Mouse (Mus musculus) right cerebral cortex, postnatal 36 days (tissue): Measurements from ENCODE around the gene Cby1.
"Not testable (repeated sequence)": the region's sequence is repeated elsewhere in the genome, so short reads cannot be mapped to it uniquely, and the experiment has no call there.

Source experiments
- DNase-seq, 2 experiments: peaks; one replicate each; pipeline ENCODE4 v3.0.0; 2022; ENCODE audit warnings: low spot score in 2 of 2, mixed read lengths in 1 of 2

Cby1 gene

DNA sequence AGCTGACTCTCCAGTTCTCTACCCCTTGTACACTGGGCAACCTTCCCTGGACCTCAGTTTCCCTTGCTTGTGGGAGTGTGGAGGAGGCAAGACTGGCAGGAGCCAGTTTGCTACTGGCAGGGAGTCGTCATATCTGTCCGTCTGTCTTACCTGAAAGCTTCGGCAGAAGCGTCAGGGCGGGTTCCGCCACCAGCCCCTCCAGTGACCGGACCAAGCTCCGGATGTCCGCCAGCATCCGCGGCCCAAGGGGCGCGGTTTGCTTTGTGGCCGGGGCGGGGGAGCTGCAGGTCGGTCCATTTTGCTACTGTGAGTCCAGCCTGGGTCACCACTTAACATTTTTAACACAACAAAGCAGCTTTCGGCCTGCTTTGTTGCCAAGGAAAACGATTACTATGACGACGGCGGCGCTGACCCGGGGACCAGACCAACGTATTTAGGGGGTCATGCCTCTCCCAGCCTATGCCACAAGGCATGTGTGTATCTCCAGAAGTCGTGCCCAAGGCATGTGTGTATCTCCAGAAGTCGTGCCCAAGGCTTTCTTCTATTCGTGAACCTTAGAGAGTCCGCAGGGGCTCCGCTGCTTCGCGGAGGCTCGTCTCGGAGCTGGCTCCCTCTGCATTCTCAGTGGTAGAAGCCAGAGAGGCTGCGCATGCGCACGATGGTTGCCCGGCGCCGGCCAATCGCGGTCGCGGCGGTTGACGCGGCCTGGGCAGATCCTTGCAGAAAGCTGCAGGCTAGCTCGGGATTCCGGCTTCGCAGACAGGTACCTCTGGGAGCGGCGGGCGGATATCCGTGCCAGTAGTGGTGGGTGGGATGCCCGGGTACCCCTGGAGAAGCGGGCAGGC, at the start of gene Cby1, which contains the start of gene Fam227a:
Cby1 (plus strand) TSS at position 669 of the 845 bp plus-strand sequence.
Fam227a (minus strand) TSS at position 426 of the 845 bp plus-strand sequence.
- DNase-seq, result peak; percentile 90 to 94

DNA sequence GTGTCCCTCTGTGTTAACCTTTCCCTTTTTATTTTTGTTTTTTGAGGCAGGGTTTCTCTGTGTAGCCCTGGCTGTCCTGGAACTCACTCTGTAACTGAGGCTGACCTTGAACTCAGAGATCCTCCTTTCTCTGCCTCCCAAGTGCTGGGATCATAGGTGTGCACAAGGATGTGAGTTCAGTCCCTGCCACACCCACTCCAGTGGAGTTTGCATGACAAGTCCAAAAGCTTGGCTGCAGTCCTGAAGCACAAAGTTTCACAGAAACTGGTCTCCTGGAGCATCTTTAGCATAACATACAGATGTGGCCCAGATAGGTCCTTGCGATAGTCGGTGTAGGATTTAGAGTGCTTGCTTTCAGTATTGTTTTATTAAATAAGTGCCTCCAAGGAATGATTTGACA, 49.8 kb upstream of the Cby1 start:
- no peak for DNase-seq

DNA sequence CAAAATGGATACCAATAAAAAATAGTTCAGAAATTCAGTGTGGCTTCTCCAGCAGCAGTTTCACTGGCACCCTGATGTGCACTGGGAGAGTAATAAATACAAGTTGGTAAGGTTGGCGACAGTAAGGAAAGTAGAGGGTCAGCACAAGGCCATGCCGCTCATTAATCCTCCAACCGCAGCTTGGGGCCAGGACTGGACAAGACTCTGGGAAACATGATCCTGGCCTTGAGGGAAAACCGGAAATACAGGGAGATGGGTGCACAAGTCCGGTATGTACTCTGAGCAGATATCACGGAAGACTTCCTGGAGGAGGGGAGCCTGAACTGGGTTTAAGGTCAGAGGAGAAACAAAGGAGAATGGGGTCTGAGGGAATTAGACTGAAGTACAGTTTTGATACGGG, 43.5 kb upstream of the Cby1 start:
- no peak for DNase-seq

DNA sequence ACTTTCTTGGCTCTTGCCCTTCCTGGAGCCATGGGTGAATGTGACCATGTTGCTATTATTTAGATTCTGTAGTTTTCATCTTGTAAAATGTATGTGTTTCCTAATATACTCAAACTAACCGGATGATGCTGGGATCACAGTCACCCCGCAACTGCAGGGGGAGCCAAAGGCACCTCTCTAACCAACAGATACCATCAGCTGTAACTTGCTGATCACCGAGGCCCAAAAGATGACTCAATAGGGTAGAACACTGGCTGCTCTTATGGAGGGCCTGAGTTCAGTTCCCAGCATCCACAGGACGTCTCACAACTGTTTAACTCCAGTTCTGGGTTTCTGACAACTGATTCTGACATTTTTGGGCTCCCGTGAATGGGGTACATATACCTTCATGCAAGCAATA, 42.3 kb upstream of the Cby1 start:
- DNase-seq, result no peak

DNA sequence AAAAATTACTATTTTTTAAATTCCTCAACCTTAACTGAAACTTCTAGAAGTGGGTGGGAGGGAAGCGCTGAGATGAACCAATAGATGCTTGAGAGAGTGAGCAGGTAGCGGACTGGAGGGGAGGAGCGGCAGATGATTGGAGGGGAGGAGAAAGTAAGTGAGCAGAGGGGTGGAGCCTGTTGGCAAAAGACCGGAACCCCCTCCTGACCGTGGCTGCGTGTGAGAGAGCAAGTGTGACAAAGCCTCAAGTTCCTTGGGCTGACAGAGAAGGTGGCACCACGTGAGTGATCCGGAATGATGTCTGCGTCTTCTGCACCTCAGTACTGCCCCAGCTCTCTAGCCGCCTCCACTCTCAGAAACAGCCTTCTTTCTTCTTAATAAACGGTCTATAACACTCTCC, 41.9 kb upstream of the Cby1 start:
- DNase-seq, result no peak

DNA sequence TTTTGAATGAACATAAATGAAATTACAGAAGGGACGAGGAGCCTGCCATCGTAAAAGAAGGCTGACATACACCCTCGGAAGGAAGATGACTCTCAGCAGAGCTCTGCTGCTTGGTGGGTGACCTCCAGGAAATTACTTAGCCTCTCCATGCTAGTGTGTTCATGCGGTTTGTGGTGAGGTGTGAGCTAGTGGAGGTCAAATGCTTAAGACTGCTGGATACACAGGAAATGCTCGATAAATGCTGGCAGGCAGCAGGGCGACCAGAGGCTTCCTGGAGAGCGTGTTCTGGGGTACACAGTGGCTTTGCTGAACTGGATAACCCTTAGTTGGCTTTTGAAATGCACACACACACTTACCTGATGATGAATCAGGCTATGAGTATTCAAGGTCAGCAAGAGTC, 40.5 kb upstream of the Cby1 start:
- no peak for DNase-seq

DNA sequence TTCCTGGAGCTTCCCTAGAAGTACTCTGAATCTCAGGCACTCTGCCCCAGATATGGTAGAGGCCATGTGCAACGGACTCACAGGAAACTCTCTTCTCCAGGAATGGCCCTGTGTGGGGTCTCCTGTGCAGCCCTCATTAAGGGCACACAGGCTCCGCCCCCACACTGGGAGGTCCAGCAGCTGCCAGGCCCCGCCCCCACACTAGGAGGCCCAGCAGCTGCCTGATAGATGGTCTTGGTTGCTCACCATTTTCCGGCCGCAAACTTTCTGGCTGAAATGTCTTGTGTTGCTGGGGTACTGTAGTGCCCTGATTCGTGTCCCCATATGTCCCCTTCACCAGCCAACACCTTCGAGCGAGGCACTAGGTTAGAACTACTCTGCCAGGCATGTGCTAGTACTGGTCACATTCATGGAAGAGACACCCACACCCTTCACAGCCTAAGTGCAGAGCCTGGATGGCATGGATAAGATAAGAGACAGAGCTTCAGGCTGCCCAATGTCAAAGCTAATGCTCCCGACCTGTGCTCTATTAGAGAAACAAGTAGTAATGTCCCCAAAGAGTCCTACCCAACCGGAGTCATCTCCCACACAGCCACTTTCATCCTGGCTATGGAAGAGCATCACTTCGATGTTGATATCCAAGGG, 39.1 kb upstream of the Cby1 start:
- no peak for DNase-seq

DNA sequence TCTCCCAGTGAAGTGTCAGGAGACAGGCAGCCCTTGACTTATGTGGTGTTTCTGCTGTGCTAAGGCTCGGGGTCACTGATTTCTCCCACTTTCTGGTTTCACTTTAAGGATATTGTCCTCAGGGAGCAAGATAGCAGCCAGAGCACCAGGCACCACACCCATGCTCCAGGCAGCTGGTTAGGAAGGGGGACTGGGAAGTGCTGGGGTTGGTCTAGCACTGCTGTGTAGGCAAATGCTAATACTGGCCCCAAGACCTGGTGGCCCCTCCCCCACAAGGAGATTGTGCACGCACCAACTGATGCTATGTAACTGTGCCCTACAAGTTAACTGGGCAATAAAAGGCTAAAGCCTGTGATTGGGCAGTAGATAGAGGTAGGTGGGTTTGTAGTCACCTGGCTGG, 28.5 kb upstream of the Cby1 start:
- no peak for DNase-seq

DNA sequence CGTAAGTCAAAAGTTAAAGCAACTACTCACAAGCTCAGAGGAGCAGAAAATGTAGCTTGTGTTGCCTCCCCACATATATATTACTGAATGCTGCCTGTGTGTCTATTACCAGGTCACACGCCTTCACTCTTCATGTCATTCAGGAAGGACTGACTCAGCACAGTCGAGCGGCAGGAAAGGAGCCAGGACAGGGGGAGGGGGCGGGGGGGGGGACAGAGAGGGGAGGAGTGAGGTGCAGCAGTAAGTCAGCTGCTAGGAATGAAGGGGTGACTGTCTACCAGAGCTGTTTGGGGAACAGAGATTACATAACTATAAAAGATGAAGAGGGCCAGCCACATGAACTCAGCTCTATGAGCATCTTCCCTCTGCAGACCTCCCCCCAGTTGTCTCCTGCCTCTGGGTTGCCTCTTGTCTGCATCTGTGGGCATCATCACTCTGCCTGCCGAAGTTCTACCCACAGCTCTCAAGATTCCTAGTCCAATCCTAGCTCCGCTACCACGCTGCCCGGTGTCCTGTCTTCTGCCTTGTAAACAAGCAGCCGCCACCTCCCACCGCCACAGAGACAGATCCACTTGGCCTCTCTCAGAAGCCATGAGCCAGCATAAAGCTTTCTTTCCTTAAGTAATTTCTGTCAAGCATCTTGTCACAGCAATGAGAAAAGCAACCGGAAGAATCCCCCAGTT, 17.7 kb upstream of the Cby1 start:
- peak; percentile 35 to 41 for DNase-seq

DNA sequence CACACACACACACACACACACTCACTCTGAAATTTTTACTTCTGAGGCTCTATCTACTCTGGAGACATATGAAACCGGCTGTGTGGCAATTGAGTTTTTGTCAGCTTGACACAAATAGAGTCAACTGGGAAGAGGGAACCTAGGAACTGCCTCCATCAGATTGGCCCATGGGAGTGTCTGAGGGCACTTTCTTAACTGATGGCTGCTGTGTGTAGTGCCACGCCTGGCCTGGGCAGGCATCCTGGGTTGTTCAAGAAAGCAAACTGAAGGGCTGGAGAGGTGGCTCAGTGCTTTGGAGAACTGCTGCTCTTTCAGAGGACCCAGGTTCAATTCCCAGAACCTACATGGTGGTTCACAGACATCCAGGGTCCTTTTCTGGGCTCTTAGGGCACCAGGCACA, 13.5 kb upstream of the Cby1 start:
- no peak for DNase-seq

DNA sequence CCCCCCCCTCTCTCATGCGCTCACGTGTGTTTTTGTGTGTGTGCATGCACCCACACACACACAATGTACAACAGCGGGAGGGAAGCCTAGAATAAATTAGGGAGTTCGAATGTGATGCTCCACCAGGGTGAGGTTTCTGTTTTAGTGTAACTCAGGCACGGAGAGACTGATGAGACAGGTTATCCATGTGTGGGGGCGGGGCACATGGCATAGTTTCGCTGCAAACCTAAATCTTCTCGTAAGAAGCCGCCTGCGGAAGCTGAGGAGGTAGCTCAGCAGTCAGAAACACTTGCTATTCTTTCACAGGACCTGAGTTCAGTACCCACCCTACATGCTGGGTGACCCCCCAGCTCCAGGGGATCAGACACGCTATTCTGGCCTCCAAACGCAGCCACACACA, 10.9 kb upstream of the Cby1 start:
- peak in 1 of 2 experiments; percentile 37 for DNase-seq

DNA sequence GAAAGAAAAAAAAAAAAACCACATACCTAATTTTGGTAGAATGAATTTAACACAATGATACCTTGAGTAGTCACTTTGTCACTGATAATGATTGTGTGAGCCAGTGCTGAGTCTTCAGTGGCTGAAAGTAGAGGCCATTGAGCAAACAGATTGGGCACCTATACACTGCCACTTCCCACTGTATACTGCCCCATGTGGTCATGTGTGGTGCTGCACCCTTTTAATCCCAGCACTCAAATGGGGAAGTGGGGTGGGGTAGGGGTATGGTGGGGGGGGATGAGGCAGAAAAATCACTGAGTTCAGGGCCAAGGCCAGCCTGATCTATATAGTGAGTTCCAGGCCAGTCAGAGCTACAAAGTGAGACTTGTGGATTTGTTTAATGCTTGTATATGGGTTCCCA, 8.4 kb upstream of the Cby1 start:
- DNase-seq, result no peak

DNA sequence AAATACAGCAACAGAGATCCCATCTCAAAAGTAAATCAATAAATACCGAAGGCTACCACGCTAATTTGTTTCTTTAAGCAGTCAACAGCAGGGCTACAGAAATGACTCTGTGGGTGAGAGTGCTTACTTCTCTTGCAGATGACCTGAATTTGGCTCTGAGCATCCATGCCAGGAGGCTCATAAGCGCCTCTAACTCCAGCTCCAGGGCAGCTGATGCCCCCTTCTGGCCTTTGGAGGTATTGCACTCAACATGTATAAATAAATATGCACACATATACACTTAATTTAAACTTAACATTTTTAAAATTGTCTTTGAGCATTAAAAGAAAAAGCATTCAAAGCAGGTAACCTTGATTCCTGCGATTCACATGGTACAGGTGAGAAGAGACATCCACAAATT, 7.5 kb upstream of the Cby1 start:
- no peak for DNase-seq

DNA sequence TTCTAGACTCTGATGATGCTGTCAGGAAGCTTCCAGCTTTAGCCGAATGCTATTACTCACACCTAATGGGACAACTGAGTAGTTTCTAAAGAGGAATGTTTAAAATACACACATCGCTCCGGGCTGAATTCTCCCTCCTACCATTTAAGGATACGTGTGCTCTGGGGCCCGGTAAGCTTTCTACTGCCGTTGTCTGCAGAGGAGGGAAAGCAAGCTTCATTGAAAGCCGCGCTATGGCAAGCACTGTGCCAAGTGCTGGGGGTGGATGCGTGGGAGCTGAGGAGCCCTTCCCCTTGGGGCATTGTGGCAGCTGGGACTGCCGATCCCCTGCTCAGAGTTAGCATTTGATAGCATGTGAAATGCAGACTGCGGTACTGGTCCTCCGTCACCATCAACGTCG, 2.5 kb upstream of the Cby1 start:
- DNase-seq, result peak; percentile 34 to 44

DNA sequence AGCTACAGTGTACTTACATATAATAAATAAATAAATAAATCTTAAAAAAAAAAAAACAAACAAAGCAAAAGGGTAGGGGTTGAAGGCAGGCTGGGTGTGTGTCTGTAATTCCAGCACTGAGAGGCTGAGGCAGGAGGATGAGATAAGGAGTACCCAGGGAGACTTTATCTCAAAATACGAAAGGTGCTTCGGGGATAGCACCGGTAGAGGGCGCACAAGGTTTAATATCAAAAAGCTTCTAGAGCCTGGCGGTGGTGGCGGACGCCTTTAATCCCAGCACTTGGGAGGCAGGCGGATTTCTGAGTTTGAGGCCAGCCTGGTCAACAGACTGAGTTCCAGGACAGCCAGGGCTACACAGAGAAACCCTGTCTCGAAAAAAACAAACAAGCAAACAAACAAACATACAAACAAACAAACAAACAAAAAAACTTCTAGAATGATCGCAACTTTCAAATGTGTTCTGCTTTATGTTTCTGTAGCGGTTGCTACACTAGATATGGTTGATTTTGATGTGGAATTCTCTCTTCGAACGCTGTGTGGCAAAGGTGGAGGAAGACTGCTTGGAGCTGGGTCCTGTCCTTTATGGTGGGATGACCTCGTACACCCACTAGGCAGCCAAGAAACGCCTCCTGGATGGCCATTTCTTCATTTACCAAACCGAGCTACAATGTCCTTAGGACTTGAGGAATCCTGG, 1.0 kb upstream of the Cby1 start:
- peak; percentile 78 to 79 for DNase-seq

DNA sequence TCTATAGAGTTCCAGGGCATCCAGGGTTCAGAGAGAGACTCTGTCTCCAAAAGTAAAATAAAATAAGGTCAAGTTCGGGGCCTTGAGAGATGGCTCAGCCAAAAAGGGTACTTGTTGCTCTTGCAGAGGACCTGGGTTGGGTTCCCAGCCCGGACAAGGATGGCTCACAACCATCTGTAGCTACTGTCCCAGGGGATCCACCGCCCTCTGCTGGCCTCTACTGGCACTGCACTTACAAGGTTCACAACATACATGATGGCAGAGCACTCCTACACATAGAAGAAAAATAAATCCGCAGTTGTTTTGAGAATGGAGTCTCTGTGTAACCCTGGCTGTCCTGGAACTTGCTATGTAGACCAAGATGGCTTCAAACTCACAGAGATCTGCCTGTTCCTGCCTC, 2.9 kb downstream of the Cby1 start:
- DNase-seq, result no peak

DNA sequence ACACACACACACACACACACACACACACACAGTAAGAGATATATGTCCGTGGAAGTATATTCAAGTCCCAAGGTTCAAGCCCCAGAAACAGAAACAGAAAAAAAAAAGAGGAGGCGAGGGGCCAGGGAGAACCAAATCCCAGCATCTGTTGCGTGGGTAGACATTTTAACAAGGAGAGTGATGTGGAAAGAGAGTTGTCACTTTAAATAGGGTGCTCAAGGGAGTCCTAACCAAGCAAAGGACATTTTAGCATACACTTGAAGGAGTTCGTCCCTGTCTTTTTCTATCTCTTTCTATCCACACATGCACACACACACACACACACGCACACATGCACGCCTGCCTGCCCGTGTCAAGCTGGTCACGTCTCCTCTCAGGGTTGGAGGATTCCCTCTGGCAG, 5.7 kb downstream of the Cby1 start:
- peak in 1 of 2 experiments; percentile 54 for DNase-seq

DNA sequence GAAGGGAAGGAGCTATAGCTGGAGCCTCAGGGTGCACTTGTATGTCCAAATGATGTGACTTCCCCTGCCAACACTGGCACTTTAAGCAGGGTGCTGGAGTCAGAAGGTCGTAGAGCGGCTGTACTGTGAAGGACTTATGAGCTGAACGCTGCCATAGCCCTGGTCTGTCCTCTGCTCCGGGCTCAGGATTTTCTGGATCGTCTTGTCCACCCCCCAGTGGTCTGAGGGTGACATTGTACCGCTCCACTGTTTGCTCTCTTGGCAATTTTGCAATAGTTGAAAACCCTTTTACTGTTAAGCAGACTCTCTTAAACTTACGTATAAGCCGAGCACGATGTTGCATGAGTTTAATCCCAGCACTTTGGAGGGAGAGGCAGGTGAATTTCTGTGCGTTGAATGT, 10.2 kb downstream of the Cby1 start:
- no peak for DNase-seq

DNA sequence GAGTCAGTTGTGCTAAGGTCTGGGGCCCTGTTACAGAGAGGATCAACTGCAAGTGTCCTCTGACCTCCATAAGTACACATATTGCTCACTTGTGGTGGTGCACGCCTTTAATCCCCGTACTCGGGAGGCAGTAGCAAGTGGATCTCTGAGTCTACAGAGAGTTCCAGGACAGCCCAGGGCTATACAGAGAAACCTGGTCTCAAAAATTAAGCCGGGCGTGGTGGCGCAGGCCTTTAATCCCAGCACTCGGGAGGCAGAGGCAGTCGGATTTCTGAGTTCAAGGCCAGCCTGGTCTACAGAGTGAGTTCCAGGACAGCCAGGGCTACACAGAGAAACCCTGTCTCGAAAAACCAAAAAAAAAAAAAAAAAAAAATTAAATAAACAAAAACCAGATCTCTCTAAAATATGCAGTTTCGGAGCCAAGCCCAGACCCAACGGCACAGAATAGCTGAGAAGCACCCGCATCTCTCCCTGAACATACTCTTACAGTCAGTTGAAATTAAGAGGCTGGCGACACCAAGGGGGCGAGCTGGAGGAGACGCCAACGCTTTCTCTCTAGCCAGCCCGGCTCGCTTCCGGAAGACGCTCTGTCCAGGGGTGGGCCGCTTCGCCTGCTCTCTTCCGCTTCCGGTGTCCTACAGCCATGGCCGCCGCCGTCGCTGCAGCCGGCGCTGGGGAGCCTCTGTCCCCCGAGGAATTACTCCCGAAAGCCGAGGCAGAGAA, 11.4 kb downstream of the Cby1 start, which contains the start of gene Tomm22:
Tomm22 (plus strand) TSS at position 613 of the 723 bp plus-strand sequence.
- peak; percentile 82 to 88 for DNase-seq

DNA sequence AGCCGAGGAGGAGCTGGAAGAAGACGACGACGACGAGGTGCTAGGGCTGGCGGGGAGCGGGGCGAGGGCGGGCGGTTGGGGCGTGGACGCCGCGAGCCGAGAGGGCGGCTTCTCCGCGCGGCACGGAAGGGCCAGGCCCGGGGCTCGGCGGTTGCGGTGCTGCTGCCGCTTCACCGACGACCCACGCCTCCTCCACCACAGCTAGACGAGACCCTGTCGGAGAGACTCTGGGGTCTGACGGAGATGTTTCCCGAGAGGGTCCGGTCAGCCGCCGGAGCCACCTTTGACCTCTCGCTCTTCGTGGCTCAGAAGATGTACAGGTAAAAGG, 11.9 kb downstream of the Cby1 start:
- no peak for DNase-seq

DNA sequence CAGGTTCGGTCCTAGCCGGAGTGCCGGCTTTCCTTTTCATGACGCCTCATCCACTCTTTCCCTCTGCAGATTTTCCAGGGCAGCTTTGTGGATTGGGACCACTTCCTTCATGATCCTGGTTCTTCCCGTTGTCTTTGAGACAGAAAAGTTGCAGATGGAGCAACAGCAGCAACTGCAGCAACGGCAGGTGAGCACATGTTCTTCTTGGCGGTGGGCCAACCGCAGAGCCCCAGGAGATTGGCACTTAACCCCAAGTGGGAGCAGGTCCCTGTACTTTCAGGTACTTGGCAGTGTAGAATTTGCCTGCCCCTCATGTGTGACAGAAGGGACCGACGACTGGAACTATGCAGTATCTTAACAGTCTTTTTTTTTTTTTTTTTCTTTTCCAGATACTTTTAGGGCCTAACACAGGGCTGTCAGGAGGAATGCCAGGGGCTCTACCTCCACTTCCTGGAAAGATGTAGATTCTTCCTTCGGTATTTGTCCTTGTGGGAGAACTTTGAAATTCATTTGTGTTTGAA, 12.9 kb downstream of the Cby1 start:
- not testable (repeated sequence) for DNase-seq
